Mouse (Mus musculus): ENCODE results near the gene Asb1. TPM values are rescaled to one million over a fixed set of nuclear protein-coding genes. Genes with fewer than 3 reads are reported as not detected.
A peak's percentile ranks its signal among the peaks of the same experiment; 100 is the strongest.

Gene Asb1
- polyA plus RNA-seq, 1 experiment from 2014 or later: 14.4 TPM

DNA sequence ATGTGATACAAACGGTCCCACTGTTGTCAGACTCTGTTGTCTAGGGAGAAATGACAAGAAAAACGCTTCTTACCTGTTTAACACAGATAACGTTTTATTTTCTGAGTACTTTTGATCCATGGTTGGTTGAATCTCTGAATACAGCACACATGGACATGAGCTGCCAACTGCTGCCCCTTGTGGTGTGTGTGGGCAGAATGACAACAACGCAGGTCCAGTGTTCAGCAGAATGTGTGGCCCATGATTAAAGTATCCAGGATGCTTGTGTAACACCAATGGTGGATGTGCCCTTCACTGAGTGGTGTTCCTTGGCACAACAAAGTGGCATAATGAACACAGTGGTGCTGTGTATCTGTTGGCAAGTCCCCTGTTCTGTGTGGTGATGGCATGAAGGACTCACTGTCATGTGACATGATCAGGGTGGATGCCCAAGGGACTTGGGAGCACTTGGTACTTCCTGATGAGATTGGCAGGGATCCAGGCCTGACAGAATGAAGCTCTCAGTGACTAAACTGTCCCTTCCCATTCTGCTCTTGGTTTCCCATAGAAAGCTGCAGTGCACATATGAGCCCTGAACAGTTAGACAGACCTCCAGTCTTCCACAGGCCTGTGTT, 22.7 kb downstream of the Asb1 start:
- Histone ChIP-seq H3K9ac (replicated peaks; ENCODE audit: low read depth, low read length) (no peak overlapping the region), H3K9me3 (ENCODE audit: control insufficient read depth, low read length) (no peaks in the 10 kb centered on the region), H3K4me1 (ENCODE audit: control insufficient read depth, insufficient read depth, low read length) (no peaks in the 10 kb centered on the region), H3K4me3 (ENCODE audit: low read depth, low read length) (no peak overlapping the region), H3K36me3 (ENCODE audit: control insufficient read depth, insufficient read depth, low read length) (no peaks in the 10 kb centered on the region), H3K27me3 (ENCODE audit: control insufficient read depth, insufficient read depth, low read length) (no peaks in the 10 kb centered on the region), H3K27ac (ENCODE audit: low read depth, low read length) (no peak overlapping the region), H3K4me2 (ENCODE audit: low read depth, low read length) (no peak overlapping the region)
- WGBS: 86% methylated on average over 4 of the region's 4 CpGs
- ATAC-seq (ENCODE audit: low read depth): no peak

DNA sequence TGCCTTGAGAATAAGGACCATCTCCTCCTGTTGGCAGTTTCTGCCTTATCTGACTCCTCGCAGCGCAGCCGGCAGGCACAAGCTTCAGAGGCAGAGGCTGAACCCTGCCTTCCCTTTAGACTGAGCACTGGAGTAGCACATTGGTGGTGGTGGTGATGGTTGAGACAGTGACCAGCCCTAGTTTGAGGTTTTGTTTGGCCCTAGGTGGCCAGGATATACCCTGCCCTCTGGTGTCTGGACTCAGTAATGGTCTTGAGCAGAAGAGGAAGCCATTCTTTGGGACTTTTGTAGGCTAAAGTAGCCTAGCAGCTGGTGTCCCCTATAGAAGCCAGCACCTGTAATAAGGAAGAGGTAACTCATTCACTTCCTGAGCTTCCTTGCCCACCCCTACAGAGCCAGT, 23.7 kb downstream of the Asb1 start:
- Histone ChIP-seq H3K27ac (ENCODE audit: low read depth, low read length) (no peak overlapping the region), H3K4me3 (ENCODE audit: low read depth, low read length) (no peak overlapping the region)

GRCm38 (mm10) chr1:91564598-91564997, 24.3 kb downstream of the Asb1 start:
- no peaks in the 10 kb centered on the region for H3K4me1 ChIP-seq (ENCODE audit: control insufficient read depth, insufficient read depth, low read length)
- H3K27me3 ChIP-seq (ENCODE audit: control insufficient read depth, insufficient read depth, low read length): no peaks in the 10 kb centered on the region
- H3K9me3 ChIP-seq (ENCODE audit: control insufficient read depth, low read length): no peaks in the 10 kb centered on the region
- no peaks in the 10 kb centered on the region for H3K36me3 ChIP-seq (ENCODE audit: control insufficient read depth, insufficient read depth, low read length)
- no peak for ATAC-seq (ENCODE audit: low read depth)
- no peak overlapping the region for H3K4me2 ChIP-seq (ENCODE audit: low read depth, low read length)
- H3K27ac ChIP-seq (ENCODE audit: low read depth, low read length): no peak overlapping the region
- no peak overlapping the region for H3K9ac ChIP-seq (replicated peaks; ENCODE audit: low read depth, low read length)
- no peak overlapping the region for H3K4me3 ChIP-seq (ENCODE audit: low read depth, low read length)
- WGBS: 75% methylated on average over 6 of the region's 6 CpGs

More for the DNA sequence above, 23.7 kb downstream of the Asb1 start:
- Histone ChIP-seq H3K36me3 (ENCODE audit: control insufficient read depth, insufficient read depth, low read length) (no peaks in the 10 kb centered on the region), H3K9me3 (ENCODE audit: control insufficient read depth, low read length) (no peaks in the 10 kb centered on the region), H3K27me3 (ENCODE audit: control insufficient read depth, insufficient read depth, low read length) (no peaks in the 10 kb centered on the region), H3K4me2 (ENCODE audit: low read depth, low read length) (no peak overlapping the region), H3K9ac (replicated peaks; ENCODE audit: low read depth, low read length) (no peak overlapping the region), H3K4me1 (ENCODE audit: control insufficient read depth, insufficient read depth, low read length) (no peaks in the 10 kb centered on the region)
- WGBS: 79% methylated on average over 3 of the region's 3 CpGs
- no peak for ATAC-seq (ENCODE audit: low read depth)

- Histone ChIP-seq H3K4me3 (ENCODE audit: low read depth, low read length) (no peak overlapping the region), H3K27me3 (ENCODE audit: control insufficient read depth, insufficient read depth, low read length) (no peaks in the 10 kb centered on the region), H3K9ac (replicated peaks; ENCODE audit: low read depth, low read length) (no peak overlapping the region), H3K9me3 (ENCODE audit: control insufficient read depth, low read length) (no peaks in the 10 kb centered on the region), H3K4me1 (ENCODE audit: control insufficient read depth, insufficient read depth, low read length) (no peaks in the 10 kb centered on the region), H3K36me3 (ENCODE audit: control insufficient read depth, insufficient read depth, low read length) (no peaks in the 10 kb centered on the region), H3K4me2 (ENCODE audit: low read depth, low read length) (no peak overlapping the region), H3K27ac (ENCODE audit: low read depth, low read length) (no peak overlapping the region)
- ATAC-seq (ENCODE audit: low read depth): no peak
- 95% methylated on average over 2 of the region's 2 CpGs for WGBS
Observed at GRCm38 (mm10) chr1:91567269-91567668, 26.9 kb downstream of the Asb1 start.

GRCm38 (mm10) chr1:91572458-91572857, 32.1 kb downstream of the Asb1 start:
- no peak overlapping the region for H3K4me3 ChIP-seq (ENCODE audit: low read depth, low read length)
- no peaks in the 10 kb centered on the region for H3K9me3 ChIP-seq (ENCODE audit: control insufficient read depth, low read length)
- H3K4me1 ChIP-seq (ENCODE audit: control insufficient read depth, insufficient read depth, low read length): no peaks in the 10 kb centered on the region
- no peak overlapping the region for H3K4me2 ChIP-seq (ENCODE audit: low read depth, low read length)
- no peak overlapping the region for H3K27ac ChIP-seq (ENCODE audit: low read depth, low read length)
- H3K9ac ChIP-seq (replicated peaks; ENCODE audit: low read depth, low read length): no peak overlapping the region
- ATAC-seq (ENCODE audit: low read depth): no peak
- 94% methylated on average over 10 of the region's 10 CpGs for WGBS
- no peaks in the 10 kb centered on the region for H3K36me3 ChIP-seq (ENCODE audit: control insufficient read depth, insufficient read depth, low read length)
- H3K27me3 ChIP-seq (ENCODE audit: control insufficient read depth, insufficient read depth, low read length): no peaks in the 10 kb centered on the region

DNA sequence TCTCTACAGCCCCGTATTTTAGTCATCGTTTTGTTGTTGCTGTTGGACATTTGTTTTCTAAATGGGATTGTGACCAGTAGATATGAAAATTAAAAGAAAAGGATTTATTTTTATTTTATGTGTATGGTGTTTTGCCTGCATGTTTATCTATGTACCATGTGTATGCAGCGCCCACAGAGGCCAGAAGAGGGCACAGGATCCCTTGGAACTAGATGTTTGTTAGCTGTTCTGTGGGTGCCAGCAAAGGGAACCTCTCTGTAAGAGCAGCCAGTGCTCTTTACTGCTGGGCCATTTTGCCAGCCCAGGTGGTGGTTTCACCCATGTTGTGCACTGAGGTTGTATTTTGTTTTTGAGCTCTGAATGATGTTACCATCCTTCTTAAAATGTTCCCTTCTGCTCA, 33.9 kb downstream of the Asb1 start:
- H3K9ac ChIP-seq (replicated peaks; ENCODE audit: low read depth, low read length): no peak overlapping the region
- 75% methylated on average over 3 of the region's 3 CpGs for WGBS
- no peaks in the 10 kb centered on the region for H3K36me3 ChIP-seq (ENCODE audit: control insufficient read depth, insufficient read depth, low read length)
- no peak overlapping the region for H3K4me3 ChIP-seq (ENCODE audit: low read depth, low read length)
- H3K4me2 ChIP-seq (ENCODE audit: low read depth, low read length): no peak overlapping the region
- no peaks in the 10 kb centered on the region for H3K27me3 ChIP-seq (ENCODE audit: control insufficient read depth, insufficient read depth, low read length)
- H3K4me1 ChIP-seq (ENCODE audit: control insufficient read depth, insufficient read depth, low read length): no peaks in the 10 kb centered on the region
- H3K27ac ChIP-seq (ENCODE audit: low read depth, low read length): no peak overlapping the region
- no peaks in the 10 kb centered on the region for H3K9me3 ChIP-seq (ENCODE audit: control insufficient read depth, low read length)
- peak; percentile 72; the same call in 1 of the 2 replicates for ATAC-seq (ENCODE audit: low read depth)

DNA sequence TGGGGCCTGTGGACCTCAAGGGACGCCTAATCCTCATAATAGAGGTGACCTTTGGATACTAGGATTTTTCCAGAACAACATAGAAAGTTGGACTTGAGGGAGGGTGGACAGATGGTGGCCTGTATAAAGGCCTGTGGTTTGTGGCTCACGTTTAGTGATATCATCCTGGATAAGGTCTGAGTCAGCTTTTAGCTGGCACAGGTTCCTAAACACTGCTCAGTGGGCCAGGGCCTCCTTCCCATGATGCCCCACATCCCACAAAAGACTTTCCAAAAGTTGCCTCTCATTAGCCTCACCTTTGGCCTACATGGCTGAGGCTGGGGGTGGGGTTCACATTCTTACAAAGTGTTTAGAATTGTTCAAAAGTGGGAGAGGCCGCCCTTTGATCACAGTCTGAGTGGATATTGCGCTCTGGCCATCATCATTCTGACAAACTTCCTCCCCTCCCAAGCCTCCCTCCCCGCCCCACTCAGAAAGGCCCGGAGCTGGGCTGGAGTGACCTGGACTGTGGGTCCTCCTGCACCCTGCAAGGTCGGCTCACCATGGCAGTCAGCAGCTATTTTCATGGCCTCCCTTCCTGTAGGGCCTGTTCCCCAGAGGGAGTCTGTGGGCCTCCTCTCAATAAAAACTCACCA, 37.7 kb downstream of the Asb1 start:
- no peak for ATAC-seq (ENCODE audit: low read depth)
- Histone ChIP-seq H3K4me3 (ENCODE audit: low read depth, low read length) (no peak overlapping the region), H3K27me3 (ENCODE audit: control insufficient read depth, insufficient read depth, low read length) (no peaks in the 10 kb centered on the region), H3K9me3 (ENCODE audit: control insufficient read depth, low read length) (no peaks in the 10 kb centered on the region), H3K4me2 (ENCODE audit: low read depth, low read length) (no peak overlapping the region), H3K9ac (replicated peaks; ENCODE audit: low read depth, low read length) (no peak overlapping the region), H3K36me3 (ENCODE audit: control insufficient read depth, insufficient read depth, low read length) (no peaks in the 10 kb centered on the region), H3K27ac (ENCODE audit: low read depth, low read length) (no peak overlapping the region), H3K4me1 (ENCODE audit: control insufficient read depth, insufficient read depth, low read length) (no peaks in the 10 kb centered on the region)
- 83% methylated on average over 7 of the region's 7 CpGs for WGBS

DNA sequence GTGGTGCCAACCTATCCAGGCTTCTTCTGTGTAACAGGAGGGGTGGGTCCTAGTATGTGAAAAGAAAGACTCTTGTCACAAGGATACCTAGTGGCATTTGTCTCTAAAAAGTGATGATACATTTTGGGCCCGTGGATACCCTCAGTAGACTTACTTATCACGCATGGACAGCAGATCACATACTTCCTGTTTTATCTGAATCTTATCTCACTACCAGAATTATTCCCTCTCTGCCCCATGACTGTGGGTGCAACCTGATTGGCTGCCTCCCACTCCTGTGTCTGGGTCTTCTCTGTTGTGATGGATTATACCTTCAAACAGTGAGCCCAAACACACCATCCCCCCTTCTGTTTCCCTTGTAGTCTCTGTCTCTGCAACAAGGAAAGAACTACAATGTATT, 40.2 kb downstream of the Asb1 start:
- 80% methylated on average over 2 of the region's 2 CpGs for WGBS
- Histone ChIP-seq H3K36me3 (ENCODE audit: control insufficient read depth, insufficient read depth, low read length) (no peaks in the 10 kb centered on the region), H3K27me3 (ENCODE audit: control insufficient read depth, insufficient read depth, low read length) (no peaks in the 10 kb centered on the region), H3K9me3 (ENCODE audit: control insufficient read depth, low read length) (no peaks in the 10 kb centered on the region), H3K4me2 (ENCODE audit: low read depth, low read length) (no peak overlapping the region), H3K27ac (ENCODE audit: low read depth, low read length) (no peak overlapping the region), H3K9ac (replicated peaks; ENCODE audit: low read depth, low read length) (no peak overlapping the region), H3K4me1 (ENCODE audit: control insufficient read depth, insufficient read depth, low read length) (no peaks in the 10 kb centered on the region), H3K4me3 (ENCODE audit: low read depth, low read length) (no peak overlapping the region)
- no peak for ATAC-seq (ENCODE audit: low read depth)

DNA sequence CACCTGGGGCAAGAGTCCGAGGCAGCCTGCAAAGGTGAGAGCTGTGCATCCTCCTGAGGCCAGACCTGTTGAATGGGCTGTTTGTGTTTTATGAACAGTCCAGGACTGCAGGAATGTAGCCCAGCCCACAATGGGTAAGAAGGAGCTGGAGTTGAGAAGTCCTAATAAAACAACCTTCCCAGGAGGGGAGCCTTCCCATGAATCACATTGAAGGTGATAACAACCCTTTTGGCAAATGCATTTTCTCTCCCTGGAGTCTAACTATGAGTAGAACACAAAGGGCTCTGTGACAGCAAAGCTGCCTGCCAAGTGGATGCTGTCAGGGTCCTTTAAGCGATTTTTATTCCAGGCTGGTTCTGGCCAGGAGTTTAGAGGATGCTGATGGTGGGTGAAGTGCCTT, 40.9 kb downstream of the Asb1 start:
- no peak overlapping the region for H3K4me2 ChIP-seq (ENCODE audit: low read depth, low read length)
- ATAC-seq (ENCODE audit: low read depth): no peak
- no peak overlapping the region for H3K9ac ChIP-seq (replicated peaks; ENCODE audit: low read depth, low read length)
- H3K4me1 ChIP-seq (ENCODE audit: control insufficient read depth, insufficient read depth, low read length): no peaks in the 10 kb centered on the region
- WGBS: 71% methylated on average over 2 of the region's 2 CpGs
- H3K36me3 ChIP-seq (ENCODE audit: control insufficient read depth, insufficient read depth, low read length): no peaks in the 10 kb centered on the region
- no peak overlapping the region for H3K4me3 ChIP-seq (ENCODE audit: low read depth, low read length)
- H3K9me3 ChIP-seq (ENCODE audit: control insufficient read depth, low read length): no peaks in the 10 kb centered on the region
- no peak overlapping the region for H3K27ac ChIP-seq (ENCODE audit: low read depth, low read length)
- no peaks in the 10 kb centered on the region for H3K27me3 ChIP-seq (ENCODE audit: control insufficient read depth, insufficient read depth, low read length)

All from neural tube, embryonic 14.5 days (tissue).